Mouse (Mus musculus) kidney, postnatal 10 days (tissue): Measurements from ENCODE around the gene Kif1c.
"Not testable (repeated sequence)": the region's sequence is repeated elsewhere in the genome, so short reads cannot be mapped to it uniquely, and the experiment has no call there.

Experiments
- DNase-seq: peaks from one replicate; pipeline ENCODE4 v3.0.0; 2021; ENCODE audit warnings: mixed read lengths

Gene Kif1c

DNA sequence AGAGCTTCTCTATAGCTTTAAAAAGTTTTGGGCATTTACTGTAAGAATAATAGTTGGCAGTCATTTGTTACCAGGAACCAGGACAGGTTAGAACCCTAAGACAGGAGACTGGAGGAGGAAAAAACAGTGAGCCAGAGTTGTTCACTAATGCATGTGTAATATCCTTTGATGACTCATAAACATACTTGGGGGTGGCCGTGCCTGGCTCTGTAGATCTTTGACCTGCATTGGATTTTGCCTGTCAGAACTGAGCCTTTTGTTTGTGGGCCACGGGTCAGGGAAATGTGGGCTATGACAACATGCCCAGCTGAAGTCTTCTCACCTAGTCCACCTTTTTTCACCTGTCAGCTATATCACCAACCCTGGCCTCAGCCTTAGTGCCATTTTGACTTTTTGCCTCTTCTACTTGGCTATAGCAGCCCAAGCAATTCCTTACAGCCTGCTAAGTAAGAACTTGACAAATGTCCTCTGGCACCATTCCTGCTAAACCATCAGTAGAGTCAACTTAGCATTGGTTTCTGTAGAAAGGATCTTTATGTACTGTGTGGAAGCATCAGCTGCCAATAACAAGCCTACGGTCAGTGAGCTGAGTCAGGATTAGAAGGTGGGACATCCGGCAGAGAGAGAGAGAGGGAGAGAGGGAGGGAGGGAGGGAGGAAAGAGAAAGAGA lies 47.7 kb downstream of the Kif1c start:
- no peak for DNase-seq

DNA sequence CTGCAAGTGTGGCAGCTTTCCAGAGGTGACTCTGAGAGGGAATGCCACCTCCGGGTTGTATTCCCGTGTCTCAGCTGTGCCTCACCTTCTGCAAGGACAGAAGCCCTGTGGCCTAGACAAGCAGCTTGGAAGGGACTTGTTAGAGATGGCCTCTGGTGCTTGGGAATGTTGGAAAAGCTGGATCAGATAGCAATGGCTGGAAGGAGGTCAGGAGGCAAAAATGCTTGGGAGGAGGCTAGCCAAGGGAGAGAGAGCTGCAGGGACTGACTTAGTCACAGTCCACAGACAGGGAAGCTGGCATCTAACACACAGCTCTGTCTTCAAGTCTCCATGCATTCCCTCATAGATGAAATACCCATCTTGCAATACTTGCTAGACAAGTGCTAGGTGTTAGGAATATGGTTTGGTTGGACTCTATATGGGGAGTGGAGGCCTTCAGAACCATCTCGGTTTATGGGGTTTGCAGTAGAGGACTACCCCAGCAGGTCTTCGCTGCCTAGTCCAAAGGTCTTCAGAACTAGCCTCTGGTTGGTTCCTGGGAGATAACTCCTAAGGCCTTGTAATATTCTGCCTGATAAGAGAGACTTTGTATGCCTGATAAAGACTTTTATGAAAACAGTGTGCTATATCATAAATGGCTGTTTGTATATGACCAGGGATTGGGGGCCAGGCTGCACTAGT lies 52.1 kb downstream of the Kif1c start:
- no peak for DNase-seq

DNA sequence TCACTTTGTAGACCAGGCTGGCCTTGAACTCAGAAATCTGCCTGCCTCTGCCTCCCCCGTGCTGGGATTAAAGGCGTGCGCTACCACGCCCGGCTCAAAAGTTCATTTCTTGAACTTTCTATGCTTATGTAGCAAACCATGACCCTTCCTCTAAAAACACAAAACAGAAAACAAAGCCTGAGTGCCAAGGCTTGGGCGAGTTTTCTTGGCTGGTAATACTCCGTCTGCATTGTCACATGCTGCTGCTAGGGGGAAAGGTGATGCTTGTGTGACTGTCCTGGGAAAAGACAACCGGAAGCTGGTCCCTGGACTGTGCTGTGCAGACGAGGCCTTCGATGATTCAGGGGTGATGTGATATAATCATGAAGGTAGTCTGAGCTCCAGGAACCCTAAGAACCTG lies 52.8 kb downstream of the Kif1c start:
- DNase-seq, result no peak

DNA sequence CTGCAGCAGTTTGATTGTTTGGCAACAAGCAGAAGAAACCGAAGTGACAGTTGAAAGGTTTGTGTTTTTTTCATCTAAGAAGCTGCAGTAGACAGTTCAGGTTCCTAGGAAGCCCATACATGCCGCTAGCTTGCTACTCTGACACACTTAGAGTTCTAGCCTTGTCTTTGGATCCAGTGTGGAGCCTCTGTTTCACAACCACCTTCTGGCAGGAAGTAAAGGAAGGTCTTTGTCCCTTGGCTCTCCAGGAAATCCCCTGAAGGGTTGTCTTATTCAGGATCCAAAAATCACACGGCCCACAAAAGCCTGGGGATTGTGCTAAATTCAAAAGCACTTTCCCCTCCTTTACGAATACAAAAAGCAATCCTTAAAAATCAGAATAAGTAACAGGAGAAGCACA lies 54.1 kb downstream of the Kif1c start:
- DNase-seq, result no peak

DNA sequence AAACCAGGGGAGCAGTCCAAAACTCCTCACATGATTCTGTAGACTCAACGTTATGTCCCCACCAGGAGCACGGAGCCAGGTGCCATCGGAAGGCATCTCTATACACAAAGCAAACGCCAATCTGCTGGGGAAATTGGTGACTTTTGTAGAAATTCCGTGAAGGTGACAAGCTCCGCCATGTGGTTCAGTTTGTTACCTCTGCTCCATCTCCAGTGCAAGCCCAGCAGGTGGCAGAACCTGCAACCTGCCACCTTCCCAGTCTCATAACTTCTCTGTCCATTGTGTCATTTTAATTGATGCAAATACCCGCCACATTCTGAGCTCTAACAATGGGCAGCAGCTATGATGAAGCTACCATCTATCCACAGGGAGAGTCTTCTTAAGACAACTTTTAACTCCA lies 54.6 kb downstream of the Kif1c start:
- DNase-seq, result no peak

DNA sequence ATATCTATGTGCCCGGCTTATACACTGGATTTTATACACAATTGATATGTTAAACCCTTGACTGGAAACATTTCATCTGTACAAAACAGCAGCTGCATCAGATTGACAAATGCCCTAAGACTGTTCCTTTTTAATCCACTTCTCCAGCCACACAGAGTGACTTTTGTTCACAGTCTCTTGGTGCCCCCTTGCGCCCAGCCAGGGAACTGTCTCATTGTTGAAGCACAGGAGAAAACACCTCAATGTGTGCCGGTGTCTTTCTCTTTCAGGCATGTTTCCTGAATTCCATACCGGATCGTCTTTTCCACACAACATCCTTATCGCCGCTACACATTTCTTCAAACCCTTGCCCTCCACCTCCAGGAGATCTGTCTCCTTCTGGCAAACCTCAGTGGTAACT lies 55.3 kb downstream of the Kif1c start:
- DNase-seq, result peak; percentile 91

DNA sequence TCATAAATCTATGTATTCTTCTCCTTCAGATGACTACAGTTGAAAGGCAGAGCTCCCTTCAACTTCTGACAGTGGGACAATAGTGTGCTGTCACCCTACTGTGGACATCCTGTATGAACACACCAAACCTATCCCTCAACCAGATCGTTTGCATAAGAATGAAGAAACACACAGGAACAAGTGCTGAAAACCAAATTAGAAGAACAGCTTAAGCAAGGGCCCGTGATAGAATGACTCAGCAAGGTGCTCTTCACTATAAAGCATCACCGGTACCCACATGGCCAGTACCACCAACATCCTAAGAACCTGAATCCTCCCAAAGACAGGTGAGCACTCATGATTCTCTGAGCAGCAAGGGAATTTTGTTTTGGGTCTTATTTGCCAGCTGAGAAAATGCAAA lies 60.1 kb downstream of the Kif1c start:
- not testable (repeated sequence) for DNase-seq

DNA sequence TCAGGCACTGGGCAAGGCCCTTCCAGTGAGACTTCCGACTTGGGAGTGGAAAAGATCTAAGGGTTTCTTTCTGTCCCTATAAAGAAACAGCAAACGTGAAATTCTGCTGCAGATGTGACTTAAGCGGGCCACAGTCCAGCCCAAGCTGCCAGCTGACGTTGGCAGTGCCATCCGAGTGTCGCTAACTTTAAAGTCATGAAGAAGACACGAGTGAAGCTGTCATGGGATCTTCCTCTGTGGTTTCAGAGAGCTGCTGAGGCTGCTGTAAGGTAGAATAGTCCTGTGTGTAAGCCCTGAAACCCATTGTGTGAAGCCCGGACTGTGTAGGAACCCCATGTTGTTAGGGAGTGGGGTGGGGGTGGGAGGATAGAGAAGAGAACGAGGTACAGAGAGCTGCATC lies 62.3 kb downstream of the Kif1c start:
- no peak for DNase-seq

DNA sequence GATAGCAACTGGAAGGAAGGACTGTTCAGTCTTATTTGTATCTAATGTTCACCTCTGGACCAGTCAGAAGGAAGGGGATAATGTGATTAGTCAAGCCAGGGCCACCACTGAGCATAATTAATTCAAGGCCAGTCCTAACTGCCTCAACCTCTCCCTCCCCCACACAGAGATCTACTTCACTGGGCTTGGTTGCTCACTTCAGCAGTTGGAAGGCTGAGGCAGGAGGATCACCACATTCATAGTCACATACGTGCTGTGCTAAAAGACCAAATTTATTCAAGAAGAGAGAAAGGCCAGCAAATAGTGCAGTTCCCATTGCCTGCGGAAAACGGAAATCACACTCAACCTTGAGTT lies 63.2 kb downstream of the Kif1c start:
- no peak for DNase-seq

DNA sequence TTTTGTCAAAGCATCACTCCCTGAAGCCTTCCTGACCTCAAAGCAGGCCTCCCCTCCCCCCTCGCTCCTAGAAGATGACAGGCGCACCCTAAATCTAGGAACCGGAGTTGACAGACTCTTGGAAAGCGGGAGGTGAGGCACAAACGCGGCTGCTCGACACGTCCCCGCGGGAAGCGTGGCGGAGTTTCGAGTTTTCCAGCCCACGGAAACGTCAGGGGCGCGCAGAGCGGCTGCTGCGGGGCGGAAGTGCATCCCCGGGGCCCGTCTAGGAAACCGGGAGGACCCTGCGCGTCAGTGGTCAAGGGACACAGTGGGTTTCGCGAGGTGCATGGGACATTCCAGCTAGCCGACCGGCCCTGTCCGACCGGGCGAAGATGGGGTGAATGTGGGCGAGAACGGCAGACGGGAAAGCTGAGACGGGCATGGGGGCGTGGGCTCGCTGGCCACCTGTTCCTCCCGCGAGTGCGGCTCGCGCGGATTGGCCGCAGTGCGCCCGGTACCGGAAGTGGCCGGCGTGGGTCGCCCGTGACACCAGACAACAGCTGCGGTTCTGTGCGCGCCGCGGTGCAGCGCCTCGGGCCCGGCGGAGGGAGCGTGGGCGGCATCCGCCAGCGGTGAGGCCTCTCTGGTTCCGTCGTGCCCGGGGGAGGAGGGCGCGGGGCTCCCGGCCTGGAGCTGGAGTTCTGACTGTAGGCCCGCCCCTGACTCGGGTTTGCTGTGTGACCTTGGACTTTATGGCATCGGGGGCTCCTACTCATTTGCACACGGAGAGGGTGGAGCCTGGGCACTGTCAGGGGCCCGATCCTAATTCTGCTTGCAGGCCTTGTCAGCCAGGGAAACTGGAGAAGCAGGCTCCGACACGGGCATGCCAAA lies 63.8 kb downstream of the Kif1c start, which contains the start of gene Zfp3:
TSS of gene Zfp3 (plus strand) at position 274 of the 873 bp plus-strand sequence.
- DNase-seq, result peak; percentile 88

DNA sequence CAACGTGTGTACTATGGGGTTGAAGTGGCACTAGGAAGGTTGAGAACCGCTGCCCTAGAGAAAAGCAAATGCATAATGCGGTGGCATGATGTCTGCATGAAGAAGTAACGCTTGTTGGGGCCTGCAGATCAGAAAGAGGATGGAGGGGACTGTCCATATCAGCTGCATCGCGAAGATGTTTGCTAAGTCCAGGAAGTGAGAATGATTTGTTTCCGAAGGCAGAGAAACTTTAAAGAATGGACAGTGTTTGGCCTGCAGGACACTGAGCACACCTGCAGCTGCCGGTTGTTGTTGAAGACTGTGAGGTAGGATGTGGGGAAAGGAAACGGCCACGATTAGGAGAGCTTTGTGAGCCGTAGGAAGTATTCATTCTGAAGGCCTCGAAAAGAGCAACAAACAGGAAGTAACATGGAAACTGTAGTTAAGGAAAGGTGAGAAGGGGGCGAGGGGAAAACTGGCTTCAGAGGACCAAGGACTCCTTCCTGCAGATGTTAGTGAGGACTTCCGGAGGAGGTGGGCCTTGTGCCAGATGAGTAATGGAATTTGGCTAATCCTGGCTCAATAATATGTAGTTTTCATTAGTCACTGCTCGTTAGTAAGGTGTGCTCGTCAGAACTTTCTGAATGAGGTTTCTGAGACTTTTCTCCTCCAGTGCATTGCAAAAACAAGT lies 65.6 kb downstream of the Kif1c start:
- DNase-seq, result peak; percentile 70

DNA sequence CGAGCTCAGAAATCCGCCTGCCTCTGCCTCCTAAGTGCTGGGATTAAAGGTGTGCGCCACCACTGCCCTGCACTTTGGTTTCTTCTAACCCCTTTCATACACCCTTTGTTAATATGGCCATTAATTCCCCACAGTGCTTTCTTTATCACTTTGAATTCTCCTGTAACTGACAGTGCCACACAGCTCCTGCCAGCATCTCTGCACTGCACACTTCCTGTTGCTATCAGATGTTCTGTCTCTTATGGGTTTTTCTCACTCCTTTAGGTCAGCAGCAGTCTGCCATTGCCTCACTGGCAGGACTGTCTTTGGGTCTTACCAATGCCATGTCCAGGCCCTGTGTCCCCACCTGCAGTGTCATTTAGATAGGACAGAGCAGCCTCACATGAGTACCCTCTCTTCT lies 70.5 kb downstream of the Kif1c start:
- no peak for DNase-seq

DNA sequence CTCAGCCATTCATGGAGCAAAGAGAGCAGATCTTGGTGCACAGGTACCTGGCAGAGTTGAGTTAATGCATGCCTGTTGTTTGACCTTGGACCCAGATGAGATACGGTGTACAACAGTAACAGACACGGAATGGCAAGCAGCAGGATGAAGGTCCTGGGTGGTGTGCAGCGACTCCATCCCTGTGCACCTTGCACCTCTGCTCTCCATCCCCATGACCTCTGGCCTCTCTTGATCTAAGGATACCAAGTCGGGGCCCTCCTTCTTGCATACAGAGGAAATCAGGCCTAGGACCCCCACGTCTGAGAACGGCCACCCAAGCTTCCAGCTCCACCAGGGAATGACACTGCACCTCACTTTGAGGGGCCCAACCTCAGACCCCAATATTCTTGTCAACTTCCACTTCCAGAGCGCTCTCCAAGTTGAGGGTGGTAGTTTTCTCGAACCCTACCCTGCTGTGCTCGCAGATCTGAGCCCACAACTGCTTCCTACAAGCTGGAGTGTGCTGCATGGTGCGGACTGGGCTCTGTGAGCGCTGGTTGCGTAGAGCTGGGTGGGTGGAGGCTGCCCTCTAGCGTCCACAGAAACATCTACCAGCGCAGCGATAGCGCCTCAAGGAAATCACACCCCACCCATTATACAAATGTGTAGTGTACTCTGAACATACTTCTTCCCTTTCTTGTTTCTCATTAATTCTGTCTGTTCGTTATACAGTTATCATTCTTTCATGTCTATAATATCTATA lies 76.7 kb downstream of the Kif1c start:
- DNase-seq, result peak; percentile 85

DNA sequence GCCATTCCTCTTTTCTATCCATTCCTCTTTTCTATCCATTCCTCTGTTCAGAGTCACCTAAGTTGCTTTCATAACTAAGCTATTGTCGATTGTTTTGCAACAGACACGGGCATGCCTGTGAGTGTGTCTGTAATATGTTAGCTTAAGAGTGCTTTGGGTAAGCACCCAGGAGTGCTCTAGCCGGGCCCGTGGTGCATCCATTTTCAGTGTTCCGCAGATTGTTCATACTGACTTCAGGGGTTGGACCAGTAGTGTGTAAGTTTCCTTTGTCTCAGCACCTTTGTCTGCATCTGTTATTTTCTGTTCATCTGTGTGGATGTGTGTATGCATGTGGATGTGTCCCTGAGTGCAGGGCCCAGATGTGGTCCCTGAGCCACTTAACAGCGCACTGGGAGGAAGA lies 77.3 kb downstream of the Kif1c start:
- no peak for DNase-seq

DNA sequence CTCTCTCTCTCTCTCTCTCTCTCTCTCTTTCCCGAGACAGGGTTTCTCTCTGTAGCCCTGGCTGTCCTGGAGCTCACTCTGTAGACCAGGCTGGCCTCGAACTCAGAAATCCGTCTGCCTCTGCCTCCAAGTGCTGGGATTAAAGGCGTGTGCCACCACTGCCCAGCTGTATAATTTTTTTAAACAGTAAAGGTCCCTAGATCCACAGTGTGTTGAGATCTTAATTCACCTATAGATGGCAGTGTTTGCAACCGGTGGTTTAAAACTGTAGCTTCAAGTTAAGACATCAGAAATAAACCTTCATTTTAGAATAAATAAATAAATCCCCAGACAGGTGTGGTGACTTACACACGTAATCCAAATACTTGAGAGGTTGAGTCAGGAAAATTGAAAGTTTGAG lies 77.7 kb downstream of the Kif1c start:
- not testable (repeated sequence) for DNase-seq
